Mouse (Mus musculus) monocyte, adult 2 months (primary cell): ENCODE data around the gene Wwox.

Source experiments
- DNase-seq, 2 experiments: peaks; one replicate each; pipeline ENCODE4 v3.0.0; 2022; ENCODE audit warnings: low spot score in 2 of 2, low read depth in 1 of 2

The Wwox gene

DNA sequence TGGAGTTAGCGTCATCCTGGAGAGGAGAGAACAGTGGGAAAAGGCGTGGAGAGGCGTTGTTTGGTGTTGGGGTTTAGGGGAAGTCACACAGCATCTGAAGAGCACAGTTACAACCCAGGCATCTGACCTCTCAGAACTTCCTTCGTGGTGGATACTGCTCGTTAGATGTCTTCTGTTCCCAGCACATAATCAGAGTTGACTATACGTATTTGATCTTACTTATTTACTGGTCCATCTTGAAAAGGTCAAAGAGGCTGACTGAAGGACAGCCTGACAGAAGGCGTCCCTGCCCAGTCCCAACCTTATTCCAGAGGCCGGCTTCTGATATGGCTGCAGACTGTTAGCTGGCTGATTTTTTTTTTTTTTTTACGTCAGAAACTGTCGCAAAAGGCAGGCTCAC, 90.1 kb downstream of the Wwox start:
- DNase-seq = no peak

DNA sequence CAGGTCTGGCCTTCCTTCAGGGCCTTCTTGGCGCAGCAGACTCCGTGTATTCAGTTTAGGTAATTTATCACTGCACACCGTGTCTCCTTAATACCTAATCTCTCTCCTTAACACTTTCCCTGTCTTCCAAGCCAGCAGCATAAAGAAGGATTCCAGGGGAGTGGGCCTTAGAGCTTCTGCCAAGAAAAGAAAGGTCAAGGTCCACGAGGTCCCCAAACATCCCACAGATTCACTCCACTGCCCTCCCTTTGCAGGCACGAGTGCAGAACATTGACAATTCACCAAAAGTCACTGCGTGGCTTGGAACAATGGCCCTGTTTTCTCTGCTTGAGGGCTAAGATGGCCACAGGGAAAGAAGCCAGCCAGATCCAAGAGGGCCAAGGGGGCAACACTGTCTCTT, 96.7 kb downstream of the Wwox start:
- no peak for DNase-seq

DNA sequence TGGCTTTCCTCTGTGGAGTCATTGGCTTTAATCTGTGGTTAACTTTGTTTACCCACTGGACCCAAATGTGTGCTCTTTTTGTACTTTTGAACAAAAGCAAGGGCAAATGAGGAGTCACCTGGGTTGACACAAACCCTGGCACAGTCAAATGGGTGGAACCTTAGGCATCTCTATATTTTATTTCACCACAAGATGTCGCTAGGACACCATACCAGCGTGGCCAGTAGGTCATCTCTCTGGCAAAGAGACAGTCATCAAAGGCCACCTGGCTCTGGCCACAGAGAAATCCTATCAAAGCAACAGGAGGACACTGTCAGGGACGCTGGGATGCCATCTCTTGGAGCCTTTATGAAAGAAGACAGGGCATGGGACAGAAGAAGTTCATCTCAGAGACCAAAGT, 101.7 kb downstream of the Wwox start:
- DNase-seq = no peak

DNA sequence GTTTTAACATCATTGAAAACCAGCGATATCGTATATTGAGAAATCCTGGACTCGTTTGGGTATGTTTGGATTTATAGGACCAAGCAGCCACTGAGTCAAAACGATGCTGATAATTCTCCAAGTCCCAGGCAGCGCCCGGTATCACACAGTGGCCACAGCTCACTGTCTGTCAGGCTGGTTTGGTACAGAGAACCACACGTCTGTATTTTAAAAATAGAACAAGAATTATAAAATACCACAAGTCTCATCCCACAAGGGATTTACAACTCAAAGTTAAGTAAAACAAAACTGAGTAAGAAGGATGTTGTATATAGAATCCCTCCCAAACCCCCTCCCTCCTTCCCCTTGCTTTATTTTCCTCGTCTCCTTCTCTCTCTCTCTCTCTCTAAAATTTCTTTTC, 108.9 kb downstream of the Wwox start:
- DNase-seq = no peak

DNA sequence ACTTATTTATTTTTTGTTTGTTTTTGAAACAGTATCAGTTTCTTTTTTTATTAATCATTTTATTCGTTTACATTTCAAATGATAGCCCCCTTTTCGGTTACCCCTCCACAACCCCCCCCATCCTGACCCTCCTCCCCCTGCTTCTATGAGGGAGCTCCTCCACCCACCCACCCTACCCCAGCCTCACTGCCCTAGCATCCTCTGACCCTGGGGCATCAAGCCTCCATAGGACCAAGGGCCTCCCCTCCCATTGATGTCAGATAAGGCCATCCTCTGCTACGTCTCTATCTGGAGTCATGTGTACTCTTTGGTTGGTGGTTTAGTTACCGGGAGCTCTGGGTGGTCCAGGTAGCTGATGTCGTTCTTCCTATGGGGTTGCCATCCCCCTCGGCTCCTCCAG, 109.4 kb downstream of the Wwox start:
- no peak for DNase-seq

DNA sequence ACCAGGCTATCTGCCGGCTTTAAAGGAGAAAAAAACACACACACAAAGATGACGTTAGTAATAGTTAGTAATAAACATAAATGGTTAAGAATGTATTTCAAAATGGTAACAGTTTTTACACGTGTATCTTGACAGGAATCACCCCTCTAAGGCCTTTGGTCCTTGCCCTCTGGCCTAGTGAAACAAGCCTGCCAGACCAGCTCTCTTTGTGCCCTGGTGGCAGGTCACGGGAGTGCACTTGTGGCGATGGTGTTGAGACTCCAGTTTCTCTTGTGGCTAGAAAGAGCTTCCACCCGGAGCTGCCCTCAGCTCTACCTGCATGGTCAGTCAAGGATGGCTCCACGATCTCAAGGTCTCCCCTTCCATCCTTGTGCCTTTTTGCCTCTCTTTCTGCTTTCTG, 110.6 kb downstream of the Wwox start:
- DNase-seq = no peak

DNA sequence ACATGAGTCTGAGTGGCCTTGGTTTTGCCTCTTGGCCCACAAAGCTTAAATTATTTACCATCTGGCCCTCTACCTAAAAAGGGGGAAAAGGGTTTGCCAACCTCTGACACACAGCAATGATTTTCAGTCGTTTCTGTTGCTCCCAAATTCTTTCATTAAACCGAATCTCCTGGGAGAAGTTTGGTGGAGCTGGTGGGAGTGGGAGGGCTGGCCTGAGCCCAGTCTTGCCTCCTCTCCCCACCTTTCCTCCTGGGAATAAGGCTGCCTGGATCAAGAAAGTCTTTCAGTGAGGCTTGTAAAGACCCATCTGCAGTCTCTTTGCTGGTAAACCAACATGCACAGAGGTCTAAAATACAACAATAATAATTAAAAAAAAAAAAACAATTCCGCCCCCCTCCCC, 113.2 kb downstream of the Wwox start:
- DNase-seq = no peak

DNA sequence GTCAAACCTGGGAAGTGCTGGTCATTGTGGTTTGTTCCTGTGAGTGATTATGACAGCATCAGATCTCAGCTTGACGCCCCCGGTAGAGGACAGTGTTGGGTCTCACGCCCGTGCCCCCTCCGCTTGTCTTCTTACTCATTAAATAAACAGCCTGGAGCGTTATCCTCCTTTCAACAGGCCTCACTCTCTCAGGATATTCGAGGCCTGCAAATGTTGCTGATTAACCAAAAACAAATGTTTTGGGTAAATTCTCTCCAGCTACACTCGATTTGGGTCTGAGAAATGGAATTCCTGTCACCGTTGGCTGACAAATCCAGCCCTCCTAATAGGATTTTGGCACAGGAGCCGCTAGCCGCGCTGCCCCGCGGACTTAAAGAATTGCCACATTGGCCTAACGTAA, 115.5 kb downstream of the Wwox start:
- no peak for DNase-seq

DNA sequence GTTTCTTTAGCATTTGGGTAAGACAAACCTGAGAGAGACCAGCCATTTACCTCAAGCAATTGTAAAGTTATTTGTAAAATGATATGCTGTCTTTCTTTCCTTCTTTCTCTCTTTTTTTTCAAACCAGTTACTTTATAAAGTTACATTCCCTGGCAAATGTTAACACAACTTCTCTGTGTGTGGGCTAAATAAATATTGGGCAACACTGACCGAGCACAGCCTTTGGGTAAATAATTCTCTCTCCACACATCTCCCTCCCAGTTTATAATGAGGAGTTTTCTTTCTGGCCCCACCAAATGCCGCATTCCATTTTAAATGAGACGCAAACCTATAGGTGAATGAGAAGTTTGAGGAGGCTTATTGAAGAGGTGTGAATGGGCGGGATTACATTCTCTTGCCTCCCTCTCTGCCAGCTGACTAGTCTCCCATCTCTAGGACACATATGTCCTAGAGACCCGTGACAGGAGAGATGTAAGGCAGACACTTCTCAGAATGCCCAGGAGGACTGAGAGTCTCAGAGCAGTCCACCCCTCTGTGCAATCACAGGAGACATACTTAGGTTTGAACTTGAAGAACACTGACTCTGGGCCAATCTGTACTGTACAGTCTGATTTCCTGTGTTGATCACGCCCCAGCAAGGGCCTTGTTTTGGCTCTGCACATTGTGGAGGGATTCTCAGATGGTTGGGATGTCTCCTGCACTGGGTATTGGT, 116.2 kb downstream of the Wwox start:
- DNase-seq = no peak

DNA sequence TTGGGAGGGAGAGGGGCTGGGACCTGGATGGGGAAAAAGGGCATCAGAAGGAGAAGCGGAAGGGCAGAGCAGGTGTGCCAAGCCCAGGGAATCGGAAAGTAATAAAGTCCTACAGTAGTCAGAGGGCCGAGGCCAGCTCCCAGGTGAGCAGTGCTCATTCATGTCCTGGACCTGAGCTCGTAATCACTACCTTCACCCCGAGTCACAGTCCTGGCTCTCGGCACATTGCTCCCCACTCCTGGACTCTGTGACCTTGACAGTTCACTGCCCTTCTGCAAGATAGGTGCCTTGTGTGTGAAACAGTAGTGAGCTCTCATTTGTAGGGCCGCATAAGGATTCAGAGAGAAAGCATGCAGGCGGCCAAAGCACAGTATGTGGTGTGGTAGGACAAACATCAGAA, 121.7 kb downstream of the Wwox start:
- no peak for DNase-seq

DNA sequence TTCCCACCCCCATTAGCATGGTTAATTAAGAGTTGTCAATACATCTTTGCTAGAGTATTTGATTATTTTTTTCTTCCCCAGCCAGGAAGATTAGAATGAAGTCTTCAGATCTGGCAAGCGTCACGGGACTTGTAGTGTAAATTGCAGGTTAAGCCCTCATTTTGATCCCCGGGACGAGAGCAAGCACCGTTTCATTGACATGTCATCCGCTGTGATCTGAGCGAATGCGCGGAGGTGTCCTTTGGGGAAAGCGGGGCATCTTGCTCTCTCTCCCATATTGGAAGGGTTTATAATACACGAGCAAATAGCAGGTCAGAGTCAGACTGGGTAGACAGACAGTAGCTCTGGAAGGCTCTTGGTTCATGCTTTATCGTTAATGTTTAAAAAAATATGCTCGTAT, 123.0 kb downstream of the Wwox start:
- DNase-seq = no peak

DNA sequence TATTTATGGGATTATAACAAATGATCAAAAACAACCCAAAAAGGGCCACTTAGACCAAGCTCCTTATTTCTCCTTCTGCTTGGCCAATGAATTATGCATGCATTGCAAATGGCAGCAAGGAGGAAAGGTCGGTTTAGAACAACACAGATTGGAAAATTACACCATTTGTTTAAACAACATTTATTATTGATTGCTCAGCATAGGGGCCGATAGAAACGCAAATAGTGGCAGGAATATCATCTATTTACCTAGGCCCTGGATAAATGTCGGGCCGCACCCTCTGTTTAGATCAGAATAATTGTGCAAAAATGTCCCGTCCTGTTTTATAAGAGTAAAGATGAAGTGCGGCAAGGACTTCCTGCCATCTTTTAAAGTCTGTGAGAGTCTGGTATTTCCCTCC, 123.9 kb downstream of the Wwox start:
- DNase-seq = no peak

DNA sequence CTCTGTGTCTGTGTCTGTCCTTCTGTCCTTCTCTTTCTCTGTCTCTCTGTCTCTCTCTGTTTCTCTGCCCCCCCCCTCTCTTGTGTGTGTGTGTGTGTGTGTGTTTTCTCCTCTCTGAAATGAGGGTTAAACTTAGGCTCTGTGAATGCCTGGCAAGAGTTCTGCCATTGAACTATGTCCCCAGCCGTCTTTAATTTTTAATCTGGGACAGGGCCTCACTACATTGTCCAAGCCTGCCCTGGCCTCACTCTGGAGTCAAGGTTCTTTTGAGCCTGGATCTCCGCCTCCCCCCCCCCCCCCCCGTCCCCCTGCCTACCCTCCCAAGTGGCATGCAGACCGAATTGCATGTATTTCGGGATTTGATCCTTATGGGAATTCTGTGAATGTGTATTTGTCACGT, 124.6 kb downstream of the Wwox start:
- DNase-seq = no peak

DNA sequence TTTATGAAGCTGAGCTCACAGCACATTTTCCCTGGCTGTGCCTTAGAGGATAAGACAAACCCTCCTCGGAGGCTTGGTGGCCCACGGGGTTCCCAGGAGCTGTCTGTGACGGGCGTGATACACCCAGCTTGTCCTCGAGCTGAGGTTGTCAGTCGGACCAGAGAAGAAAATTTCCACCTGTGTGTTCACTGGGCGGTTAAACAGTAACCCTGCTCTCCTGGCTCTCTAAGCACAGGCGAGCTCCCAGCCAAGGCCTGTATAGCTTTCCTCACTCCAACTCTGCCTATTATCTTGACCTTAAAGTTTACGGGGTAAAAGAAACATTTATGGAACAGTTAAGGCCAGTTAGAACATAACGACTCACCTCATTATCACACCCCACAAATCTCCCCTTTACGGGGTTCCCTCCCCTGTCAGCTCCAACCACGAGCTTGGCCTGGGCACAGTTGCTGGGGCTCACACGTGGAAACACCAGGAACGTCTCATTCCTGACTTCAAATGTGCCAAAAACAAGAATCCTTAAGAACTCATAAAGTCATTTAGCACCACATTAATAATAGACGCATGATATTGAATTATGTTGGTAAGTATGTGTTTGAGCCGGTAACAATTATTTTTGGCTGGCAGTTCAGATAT, 129.2 kb downstream of the Wwox start:
- no peak for DNase-seq

DNA sequence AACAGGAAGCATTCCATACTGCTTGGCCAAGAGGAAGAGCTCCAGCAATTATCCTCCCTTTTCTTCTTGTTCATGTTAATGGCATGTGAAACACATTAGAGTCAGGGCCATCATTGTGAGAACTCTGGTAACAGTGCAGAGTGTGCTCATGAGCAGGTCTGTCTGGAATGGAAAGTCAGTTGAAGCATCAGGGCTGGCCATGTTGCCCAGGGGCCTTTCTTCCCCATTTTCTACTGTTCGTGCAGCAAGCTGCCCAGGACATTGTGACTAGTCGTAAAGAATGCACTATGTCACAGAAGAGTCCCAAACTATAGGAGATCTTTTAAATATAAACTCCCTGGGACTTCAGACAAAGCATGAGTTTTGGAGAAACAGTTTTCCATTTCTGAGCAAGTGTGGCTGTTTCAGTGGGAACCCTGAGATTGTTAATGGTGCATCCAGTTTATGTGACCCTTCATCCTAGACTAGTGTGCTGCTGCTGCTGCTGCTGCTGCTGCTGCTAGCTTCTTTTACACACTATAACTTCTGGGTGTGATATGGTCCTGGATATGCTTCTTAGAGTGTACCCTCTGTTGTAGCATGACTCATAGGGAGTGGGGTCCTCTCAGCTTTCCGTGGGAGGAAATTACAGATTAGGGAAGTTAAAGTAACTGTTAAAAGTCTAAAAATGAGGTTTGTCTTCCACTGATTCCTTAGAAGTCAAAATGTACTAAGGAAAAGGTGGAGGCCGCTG, 133.7 kb downstream of the Wwox start:
- DNase-seq = no peak

DNA sequence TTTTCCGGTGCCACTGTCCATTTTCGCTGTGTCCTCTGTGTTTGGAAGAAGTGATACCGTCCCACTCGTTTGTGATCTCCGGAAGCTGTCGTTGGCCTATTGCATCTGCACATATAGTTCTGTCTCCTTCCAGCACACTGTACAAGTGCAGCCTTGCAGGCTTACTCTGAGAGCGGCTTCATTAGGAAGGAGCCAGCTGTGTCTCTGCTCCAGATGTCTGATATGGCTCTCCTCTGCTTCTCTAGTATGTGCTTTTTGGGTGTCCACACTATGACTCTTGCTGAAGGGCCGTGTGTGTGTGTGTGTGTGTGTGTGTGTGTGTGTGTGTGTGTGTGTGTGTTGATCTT, 134.3 kb downstream of the Wwox start:
- no peak for DNase-seq

DNA sequence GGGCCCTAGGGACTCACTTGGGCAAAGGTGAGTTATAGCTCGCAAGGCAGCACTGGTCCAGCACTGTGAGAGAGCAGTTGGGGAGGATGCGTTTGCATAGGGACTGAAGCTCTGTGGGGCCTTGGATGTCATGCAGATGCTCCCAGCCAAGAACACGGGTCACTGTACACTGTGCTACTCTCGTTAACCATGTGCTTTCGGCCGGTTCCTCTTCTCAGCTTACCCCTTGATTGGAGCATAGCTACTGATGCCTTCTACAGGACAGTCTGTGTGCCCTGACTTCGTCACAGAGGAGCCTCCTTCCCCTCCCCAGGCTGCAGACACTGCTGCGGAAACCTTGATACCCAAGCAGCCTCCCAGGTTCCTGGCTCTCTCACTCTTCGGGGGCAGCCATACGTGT, 139.8 kb downstream of the Wwox start:
- DNase-seq = no peak

DNA sequence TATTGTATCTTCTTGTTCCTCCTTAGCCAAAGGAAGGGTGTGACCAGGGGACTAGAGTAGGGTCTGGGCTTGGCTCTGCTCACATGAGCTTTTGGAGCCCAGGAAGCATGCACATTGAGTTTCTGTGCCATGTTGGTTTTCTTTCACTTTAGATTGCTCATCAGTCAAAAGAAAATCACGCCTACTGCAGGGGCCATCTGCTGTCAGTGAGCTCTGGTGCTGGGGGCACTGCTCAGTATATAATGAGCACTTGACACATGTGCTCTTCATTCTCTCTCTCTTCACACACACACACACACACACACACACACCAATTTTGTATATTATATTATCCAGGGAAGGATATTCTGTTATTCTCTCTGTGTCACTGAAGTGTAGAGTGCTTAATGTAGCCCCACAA, 141.2 kb downstream of the Wwox start:
- DNase-seq = no peak

DNA sequence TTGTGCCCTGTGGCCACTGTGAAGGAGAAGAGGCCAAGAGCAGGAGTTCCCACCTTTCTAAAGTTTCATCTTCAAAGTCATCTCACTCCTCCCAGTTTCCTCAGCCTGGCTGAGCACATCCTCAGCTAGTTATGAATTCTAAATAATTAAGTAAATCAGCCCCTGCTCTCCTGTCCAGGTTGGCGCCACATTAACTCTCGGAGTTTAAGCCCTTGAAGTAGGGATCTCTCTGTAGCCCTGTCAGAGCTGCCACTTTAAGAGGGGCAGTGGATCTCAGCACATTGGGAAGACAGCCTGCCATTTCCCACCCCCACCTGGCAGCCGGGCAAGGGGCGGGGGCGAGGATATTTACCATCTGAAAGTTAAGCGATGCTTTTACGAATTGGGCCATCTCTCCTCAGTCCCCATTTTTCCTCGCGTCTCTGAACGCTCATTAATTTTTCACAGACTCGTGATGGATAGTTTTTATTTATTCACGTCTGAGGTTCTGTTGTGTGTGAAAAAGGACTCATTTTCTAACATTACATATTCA, 150.9 kb downstream of the Wwox start:
- DNase-seq = no peak

DNA sequence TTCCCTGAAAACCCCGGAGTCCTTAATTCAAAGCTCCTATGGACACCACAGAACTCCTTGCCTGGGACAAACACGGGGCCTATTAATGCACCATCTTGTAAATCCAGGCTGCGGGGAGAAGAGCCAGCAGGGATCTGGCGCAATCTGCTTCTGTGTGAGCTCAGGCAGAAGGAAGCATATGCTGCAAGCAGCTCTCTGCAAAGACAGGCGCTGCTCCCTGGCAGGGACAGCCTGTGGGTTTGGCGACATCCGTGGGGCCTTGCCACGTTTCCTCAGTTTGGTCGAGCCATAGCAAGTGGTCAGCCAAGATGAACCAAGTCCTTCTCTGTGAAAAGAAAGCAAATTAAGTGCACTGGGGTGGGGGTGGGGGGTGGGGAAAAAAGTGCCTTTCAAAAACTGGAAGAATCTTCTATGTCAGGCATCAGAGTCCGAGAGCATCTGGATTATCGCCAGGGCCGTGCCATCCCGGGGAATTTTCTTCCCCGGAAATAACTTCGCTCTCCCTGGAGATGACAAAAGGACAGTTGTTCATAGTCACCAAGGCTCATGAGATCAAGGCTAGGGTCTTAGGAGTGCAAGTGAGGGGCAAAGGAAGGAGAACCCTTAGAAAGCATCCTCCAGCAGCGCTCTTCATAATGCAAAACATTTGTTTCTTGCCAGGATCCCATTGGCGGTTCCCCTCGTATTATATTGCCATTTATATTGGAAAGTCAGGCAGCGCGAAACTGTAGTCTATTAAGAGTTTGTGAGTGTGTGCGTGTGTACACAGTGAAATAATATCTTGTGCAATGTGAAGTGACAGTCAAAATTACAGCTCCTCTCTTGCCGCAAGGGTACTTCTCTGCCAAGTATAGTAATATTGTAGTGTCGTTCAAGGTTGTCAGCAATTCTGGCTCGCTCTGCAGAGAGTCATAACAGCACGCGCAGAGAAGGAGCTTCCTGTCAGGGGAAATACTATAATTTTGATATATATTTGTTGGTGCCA, 152.1 kb downstream of the Wwox start:
- DNase-seq = no peak

DNA sequence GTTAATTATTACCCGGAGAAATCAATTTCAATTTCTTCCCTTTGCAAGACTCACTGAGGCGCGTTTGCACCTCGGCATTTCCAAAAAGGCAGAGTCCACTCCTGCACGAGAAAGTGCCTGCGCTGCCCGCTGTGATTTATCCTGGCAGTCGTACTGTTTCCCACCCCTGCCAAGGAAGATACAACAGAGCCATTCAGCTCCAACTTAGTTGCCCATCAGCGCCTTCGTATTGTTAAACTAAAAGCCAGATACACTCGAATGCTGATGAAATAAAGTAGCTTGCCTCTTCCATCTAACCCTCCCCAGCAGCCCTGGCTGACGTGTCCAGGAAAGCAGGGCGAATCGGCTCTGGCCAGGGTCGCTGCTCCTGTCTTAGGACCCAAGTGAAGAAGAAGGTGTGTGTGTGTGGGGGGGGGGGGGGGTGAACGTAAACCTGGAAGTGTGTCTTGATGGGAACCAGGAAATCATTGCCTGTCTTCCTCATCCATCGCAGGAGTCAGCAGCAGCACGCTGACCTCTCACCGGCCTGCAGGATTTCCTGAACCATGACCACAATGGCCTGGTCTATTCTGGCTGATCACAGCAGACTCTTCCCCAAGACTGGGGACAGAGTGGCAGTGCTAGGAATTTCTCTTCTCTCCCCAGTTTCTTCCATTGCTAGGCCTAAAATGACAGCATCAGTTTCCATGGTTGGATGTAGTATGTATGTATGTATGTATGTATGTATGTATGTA, 154.1 kb downstream of the Wwox start:
- no peak for DNase-seq
